Mouse (Mus musculus): ENCODE measurements around the gene Hoxd10. TPM values are rescaled to one million over a fixed set of nuclear protein-coding genes. Genes with fewer than 3 reads are reported as not detected.

Gene Hoxd10
- total RNA-seq, 4 experiments from 2014 or later: 6.1 to 8.5 (median 7.6) TPM

DNA sequence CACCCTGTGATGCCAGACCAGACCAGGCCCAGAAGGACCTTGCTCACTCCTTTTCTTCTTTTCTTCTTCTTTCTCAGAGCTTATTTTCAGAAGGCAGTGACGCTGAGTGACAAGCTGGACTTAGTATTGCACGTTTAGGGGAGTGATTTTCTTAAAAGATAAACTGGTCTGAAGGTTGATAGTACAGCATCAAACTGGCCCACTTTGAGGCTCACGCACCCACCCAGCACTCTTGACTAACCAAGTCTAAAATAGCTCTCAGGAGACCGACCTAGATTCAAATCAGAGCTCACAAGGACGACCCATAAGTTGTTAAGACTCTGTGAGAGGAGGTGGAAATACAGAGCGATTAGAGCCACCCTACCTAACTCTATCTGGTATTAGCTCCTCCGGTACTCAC is 25.3 kb upstream of the Hoxd10 start:
- DNase-seq (ENCODE audit: low spot score in 2 of 2): no peak

DNA sequence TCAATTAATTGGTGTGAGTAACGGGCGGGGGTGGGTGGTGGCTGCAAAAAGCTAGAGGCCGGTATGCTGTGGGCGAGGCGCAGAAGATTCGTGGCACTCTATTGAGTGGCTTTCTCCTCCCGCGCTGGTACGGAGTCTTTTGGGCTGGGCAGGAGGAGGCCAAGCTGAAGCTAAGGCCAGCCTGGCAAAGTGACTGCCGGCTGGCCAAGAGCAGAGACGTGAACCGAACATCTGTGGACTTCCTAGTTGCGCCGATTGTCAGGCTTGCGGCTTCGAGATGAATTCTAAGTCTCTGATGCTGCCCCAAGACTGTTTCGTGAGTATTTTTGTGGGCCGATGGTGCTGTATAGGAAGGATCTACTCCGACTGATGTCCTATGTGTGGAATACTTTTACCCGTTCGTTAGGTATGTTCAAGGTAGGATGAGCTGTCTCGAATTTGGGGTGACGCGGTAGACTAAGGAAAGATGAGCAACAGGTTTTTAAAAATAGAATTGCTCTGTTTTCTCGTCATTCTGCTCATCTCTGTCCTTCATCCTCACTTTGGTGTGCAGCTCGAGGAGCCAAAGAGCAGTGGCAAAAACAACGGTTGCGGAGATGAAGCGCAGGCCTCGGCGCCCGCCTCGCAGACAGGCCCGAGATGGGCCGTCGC is 24.4 kb upstream of the Hoxd10 start:
- no peak for DNase-seq (ENCODE audit: low spot score in 2 of 2)

DNA sequence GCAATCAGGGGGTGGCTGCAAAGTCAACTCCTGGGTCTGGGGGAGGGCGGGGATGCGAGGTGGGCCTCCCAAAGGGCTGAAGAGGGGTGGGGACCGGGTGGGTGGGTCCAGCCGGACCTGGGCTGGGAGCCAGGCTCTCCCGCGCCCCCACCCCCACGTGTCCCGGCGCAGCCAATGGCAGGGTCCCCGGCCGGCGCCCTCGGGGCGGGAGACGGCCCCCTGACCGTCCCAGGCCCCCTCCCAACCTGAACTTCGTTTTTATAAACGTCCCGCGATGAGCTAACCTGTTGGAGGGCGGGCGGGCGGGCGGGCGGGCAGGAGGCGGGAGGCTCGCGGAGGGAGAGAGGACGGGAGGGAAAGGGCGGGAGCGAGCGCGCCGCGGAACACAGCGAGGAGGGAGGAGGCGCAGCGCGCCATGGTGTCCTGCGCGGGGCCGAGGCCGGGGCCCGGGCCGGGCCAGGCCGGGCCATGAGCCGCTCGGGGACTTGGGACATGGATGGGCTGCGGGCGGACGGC is 23.8 kb upstream of the Hoxd10 start, which contains the start of gene Hoxd13:
TSS of gene Hoxd13 (plus strand) at position 469 of the 516 bp plus-strand sequence.
- no peak for DNase-seq (ENCODE audit: low spot score in 2 of 2)

DNA sequence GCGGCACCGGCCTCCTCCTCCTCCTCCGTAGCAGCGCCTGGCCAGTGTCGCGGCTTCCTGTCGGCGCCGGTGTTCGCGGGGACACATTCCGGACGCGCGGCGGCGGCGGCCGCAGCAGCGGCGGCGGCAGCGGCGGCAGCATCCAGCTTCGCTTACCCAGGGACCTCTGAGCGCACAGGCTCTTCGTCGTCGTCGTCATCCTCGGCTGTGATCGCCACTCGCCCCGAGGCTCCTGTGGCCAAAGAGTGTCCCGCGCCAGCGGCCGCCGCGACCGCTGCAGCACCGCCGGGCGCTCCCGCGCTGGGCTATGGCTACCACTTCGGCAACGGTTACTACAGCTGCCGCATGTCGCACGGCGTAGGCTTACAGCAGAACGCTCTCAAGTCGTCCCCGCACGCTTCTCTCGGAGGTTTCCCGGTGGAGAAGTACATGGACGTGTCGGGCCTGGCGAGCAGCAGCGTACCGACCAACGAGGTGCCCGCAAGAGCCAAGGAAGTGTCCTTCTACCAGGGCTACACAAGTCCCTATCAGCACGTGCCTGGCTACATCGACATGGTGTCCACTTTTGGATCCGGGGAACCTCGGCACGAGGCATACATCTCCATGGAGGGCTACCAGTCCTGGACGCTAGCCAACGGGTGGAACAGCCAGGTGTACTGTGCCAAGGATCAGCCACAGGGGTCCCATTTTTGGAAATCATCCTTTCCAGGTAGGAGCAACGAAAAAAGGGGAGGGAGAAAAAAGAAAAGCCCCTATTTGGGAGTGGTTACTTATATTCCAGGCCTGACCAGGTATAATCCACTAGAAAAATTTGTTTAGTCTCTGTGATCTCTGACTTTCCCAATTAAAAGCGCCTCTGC is 23.1 kb upstream of the Hoxd10 start:
- DNase-seq (ENCODE audit: low spot score in 2 of 2): no peak

DNA sequence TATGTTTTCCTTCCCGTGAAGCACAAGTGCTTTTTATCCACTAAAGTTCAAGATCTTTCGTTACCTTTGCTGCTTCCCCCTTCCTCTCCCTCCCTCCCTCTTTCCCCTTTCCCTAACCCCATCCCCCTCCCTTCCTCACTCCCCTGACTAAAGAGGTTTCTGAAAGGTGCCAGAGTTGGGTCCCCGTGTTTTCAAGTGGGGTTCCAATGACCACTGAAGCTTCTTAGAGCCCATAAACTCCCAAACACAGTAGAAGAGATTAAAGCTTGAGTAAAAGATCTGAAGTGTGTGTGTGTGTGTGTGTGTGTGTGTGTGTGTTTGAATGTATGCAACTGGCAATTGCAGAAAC is 22.5 kb upstream of the Hoxd10 start:
- DNase-seq (ENCODE audit: low spot score in 2 of 2): no peak

DNA sequence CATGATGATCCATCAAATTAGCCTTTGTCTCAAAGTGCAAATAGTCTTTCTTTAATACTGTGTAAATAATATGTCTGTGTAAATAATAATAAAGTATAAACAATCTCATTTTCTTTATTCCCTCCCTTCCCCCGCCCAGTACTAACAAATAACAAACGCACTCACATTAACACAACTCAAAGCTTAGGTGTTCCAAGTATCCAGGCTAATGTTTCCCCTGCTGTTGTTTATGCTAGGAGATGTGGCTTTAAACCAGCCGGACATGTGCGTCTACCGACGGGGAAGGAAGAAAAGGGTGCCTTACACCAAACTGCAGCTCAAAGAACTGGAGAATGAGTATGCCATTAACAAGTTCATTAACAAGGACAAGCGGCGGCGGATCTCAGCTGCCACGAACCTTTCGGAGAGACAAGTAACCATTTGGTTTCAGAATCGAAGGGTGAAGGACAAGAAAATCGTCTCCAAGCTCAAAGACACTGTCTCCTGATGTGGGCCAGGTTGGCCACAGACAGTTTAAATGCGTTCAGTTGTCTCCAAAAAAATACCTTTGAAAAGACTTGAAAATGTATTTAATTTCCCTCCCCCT is 22.0 kb upstream of the Hoxd10 start:
- no peak for DNase-seq (ENCODE audit: low spot score in 2 of 2)

DNA sequence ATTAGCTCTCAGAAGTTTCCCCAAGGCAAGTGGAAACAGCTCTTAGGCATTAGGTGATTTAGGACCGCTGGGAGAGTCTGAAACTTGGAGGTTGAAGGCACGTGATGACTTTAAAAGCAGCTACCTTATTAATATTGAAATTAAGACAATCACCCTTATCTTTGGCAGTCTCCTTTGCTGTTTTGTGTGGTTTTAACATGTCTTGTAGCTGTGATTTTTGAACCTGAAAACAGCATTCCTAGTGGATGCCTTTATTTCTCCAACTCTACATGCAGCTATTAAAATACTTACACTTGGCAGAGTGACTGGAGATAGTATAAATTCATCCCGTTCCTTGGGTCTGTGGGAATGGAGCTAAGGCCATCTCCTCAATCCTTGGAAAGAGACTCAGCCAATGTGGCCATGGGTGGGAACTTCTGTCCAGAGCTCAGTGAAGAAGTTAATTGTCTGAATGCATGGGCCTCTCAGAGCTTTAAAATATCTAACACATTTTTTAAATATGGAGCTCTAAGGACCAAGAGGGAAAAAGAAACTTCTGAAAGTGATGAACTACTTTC is 21.0 kb upstream of the Hoxd10 start:
- DNase-seq (ENCODE audit: low spot score in 2 of 2): no peak

DNA sequence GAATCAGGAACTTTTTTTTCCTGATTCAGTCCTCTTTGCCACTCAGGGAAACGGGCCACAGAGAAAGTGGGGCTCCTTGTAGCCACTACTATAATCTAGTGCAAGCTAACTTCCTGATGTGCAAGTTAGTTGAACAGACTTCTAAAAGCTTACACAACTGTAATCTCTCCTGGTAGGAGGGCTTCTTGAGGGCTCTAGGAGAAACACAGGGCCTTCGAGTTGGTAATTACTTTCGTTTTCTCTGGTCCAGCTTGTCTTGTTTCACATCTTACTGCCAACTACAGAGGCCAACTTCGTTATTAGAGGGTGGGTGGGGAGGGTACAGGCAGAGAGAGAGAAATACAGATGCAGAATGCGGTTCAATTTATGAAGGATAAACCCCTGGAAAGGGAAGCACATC is 19.9 kb upstream of the Hoxd10 start:
- no peak for DNase-seq (ENCODE audit: low spot score in 2 of 2)

DNA sequence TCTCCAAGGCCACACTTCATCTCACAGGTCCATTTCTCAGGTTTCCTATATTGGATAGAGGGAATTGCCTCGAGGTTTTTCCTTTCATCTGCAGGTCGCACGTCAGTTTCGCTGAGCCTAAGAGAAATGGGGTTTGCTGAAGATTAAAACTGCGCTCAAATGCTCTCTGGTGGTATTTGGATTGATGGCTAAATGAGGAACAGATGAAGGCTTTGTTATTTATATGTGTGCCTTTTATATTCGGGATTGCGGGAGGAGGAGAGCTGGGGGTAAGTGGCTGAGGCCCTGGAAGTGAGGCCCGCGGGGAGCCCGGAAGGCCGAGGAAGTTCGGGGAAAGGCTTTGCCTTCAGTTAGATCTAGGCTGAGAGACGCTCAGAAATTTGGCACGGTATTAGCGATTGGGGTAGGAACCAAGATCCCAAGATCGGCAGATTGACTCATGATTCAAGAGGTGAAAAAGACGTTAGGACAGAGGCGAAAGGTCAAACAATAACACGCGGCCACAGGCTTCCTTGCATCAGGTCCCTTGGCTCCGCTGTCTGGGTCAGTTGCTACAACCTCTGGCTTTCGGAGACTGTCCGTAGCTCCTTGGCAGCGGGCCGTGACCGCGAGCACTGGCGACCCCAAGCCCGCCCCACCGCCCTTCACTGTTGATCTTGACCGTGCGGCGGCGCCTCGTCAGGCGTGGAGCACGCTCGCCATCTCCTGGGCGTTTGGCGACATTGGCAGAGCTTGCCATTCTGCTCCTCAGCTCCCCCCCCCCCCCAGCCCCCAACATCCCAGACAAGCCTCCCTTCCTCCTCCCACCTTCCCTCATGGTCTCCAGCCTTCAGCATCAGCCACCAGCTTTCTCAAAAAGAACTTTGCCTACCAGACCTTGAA is 19.0 kb upstream of the Hoxd10 start:
- DNase-seq (ENCODE audit: low spot score in 2 of 2): no peak

DNA sequence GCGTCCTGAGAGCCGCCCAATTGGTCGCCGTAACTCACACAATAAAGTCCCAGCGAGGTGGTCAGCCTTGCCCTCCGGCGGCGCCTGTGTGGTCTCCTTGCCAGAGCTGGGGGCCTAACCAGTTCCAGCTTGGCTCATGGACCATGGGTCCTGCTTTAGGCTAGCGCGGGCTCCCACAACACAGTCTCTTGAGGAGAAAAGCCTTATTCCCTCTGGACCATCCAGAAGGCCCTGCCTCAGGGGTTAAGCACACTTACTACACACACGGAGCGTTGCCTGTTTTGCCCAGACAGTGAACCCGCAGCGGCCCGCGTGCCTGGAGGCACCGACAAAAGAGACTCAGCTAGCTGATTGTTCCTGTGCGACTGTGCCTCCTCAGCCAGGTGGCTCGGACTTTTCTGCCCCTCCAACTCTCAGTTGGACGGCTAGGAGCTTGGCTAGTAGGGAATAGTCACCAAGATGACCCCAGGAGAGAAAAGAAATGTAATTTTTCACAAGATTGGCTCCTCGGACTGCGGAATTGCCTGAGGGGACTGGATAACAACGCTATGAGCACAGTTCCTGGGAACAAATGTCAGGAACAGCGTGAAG is 17.8 kb upstream of the Hoxd10 start:
- no peak for DNase-seq (ENCODE audit: low spot score in 2 of 2)

DNA sequence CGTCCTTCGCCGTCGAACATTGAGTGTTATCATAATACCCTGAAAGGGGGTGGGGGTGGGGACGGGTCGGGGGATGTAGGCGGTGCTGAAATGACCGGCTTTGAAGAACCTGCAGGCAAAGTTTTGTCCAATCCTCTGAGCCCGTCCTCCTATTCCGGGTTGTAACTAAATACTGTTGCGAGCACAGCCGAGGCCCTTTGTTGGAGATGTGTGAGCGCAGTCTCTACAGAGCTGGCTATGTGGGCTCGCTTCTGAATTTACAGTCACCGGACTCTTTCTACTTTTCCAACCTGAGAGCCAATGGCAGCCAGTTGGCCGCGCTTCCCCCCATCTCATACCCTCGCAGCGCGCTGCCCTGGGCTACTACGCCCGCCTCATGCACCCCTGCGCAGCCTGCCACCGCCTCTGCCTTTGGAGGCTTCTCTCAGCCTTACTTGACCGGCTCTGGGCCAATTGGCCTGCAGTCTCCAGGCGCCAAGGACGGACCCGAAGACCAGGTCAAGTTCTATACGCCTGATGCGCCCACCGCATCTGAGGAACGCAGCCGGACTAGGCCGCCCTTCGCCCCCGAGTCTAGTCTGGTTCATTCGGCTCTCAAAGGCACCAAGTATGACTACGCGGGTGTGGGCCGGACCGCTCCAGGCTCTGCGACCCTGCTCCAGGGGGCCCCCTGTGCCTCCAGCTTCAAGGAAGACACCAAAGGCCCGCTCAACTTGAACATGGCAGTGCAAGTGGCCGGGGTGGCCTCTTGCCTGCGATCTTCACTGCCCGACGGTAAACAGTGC is 16.7 kb upstream of the Hoxd10 start, which contains the start of gene Hoxd12:
TSS of gene Hoxd12 (plus strand) at position 133 of the 785 bp plus-strand sequence.
- no peak for DNase-seq (ENCODE audit: low spot score in 2 of 2)

DNA sequence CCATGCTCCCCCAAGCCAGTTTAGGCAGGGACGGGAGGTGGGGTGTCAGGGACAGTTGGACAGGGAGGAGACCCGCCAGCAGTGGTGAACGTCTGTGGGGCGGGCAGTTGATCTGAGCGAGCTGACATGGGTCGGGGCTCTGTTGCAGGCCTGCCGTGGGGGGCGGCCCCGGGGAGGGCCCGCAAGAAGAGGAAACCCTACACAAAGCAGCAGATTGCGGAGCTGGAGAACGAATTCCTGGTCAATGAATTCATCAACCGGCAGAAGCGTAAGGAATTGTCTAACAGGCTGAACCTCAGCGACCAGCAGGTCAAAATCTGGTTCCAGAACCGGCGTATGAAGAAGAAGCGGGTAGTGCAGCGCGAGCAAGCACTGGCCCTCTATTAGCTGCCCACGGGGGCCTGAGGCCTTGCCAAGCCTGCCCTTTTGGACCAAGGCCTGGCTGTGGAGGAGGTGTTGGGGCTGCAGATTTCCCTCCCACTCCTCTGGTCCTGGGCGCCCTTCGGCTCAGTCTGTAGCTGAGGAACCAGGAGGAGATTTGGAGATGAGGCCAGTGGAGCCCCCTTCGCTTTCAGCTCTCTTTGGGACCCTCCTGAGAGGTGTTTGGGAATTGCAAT is 15.9 kb upstream of the Hoxd10 start:
- no peak for DNase-seq (ENCODE audit: low spot score in 2 of 2)

DNA sequence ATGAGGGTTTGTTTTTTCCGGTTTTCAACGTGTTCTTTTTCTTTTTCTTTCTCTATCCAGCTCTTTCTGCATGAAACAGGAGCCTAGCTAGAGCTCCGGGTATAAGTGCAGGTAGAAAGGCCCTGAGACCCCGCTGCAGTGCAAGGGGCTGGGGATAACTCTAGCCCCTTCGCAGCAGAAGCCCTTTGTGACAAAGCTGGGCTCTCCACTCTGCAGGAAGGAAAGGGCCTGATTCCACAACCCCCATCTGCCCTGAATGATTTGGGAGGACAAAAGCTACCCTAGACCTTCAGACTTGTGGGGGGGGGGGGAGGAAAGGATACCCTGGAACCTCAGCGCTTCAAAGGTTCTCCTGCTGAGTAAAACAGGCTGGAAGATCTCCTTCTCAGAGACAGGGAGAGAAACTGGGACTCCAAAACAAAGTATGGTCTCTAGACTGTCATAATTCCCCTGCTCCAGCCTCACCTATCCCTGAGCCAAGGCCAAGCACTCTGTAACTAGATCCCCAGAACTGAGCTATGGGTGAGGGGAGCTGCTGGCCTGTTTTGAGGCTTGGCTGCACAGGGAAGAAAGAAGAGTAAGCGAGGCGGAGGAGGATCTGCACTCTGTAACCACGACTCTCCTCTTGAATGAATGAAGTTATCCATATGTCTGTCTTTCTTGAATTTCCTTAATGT is 15.2 kb upstream of the Hoxd10 start:
- no peak for DNase-seq (ENCODE audit: low spot score in 2 of 2)

DNA sequence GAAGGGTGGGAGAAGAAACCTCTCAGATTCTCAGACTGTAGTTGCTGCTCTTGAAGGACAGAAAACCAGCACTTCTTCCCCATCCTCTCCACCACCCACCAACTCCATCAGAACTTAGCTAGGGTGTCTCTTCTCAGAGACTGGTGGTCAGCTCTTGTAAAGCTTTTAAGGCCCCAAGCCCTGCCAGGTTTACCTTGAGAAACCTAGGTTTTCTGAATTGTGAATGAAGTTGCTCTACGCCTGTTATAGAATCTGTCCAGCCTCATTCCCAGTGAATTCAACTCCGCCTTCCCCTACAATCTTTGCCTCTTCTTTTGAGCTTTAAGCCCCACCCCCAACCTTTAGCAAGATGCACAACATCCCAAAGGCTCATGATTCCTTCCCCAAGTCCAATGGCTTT is 14.6 kb upstream of the Hoxd10 start:
- DNase-seq (ENCODE audit: low spot score in 2 of 2): no peak

DNA sequence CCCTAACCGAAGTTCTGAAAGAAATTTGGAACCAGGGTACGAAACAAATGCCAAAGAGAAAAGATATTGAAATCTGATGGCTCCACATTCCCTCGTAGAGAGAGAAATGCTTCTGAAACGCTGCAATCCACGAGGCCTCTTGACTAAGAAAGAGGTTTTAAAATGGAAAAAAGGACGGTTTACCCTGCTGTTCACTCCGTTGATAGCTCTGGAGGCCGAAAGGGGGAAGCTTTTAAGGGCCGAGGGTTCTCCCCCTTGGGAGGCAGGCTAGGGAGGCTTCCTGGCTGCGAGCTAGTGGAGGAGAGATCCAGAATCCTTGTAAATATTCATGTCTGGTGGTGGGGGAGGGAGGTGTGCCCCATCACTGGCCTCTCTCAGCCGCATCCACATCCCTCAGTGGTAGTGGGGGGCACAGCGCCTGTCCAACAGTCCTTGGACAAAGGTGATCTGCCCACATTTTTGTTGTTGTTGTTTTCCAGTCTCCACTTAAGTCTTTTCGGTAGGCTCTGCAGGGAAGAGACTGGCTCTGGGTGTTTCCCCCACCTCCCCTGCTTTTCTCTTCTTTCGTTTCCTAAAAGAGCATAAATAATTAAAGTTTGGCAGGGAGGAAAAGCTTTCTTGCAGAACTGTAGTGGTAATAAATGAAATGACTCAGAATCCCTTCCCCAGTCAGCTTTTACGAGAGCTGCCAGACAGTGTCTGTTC is 12.7 kb upstream of the Hoxd10 start, which contains the start of gene Hoxd11:
TSS of gene Hoxd11 (plus strand) at position 667 of the 705 bp plus-strand sequence.
- no peak for DNase-seq (ENCODE audit: low spot score in 2 of 2)

DNA sequence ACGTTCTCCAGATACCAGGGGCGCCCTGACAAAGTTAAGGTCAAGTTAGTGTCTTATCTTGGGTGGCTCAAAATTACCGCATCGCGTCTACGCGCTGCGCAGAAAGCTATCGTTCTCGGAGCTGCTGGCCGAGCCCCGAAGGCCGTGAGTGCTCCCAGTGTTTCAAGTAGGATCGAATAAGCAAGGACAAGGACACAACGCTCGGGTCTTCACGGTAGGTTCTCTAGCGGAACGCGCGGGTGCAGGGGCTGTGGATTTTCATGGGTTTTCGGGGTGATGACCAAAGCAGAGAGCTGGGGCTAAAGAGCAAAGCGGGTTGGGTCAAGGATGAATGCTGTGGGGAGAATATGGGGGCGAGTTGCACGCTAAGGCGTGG is 12.1 kb upstream of the Hoxd10 start:
- DNase-seq (ENCODE audit: low spot score in 2 of 2): no peak

DNA sequence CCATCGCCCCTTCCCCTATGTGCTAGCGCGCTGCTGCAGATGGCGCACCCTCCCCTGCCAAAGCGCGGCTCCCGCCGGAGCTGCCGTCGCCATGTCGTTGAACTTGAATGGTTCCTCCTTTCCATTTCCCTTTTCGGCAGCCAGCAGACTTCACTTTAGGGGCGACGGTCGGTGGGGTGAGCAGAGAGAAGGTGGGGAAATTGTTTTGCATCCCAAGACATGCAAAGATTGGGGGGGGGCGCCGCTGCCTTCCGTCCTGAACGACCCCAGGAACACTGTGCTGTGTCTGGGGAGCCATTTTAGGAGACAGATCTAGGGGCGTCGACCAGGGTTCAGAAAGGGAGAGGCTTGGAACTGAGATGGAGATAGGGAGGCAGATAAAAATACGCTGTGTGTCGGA is 11.7 kb upstream of the Hoxd10 start:
- DNase-seq (ENCODE audit: low spot score in 2 of 2): no peak
